Mouse (Mus musculus): ENCODE measurements around the gene Fgfr2. TPM values are rescaled to one million over a fixed set of nuclear protein-coding genes. Genes with fewer than 3 reads are reported as not detected.

Gene Fgfr2
- polyA plus RNA-seq, 1 experiment from 2014 or later, result 137 TPM

- WGBS, result 77% methylated on average over 5 of the region's 5 CpGs
- Histone ChIP-seq H3K4me2 (replicated peaks) (no peak overlapping the region), H3K4me3 (replicated peaks) (no peak overlapping the region), H3K9me3 (replicated peaks) (peaks cover 5% of the 10 kb centered on the region; the same call in 1 of the 2 replicates), H3K27ac (replicated peaks) (no peak overlapping the region), H3K36me3 (no peaks in the 10 kb centered on the region), H3K9ac (no peak overlapping the region), H3K4me1 (no peaks in the 10 kb centered on the region), H3K27me3 (no peaks in the 10 kb centered on the region)
- ATAC-seq (ENCODE audit: insufficient number of reproducible peaks, low FRiP score, low TSS enrichment, low read depth), result no peak
Measured at GRCm38 (mm10) chr7:131004071-131004470, 2119.1 kb downstream of the Fgfr2 start.

GRCm38 (mm10) chr7:131001976-131002726, 2121.0 kb downstream of the Fgfr2 start:
- Histone ChIP-seq H3K27me3 (no peaks in the 10 kb centered on the region), H3K9ac (no peak overlapping the region), H3K4me3 (replicated peaks) (no peak overlapping the region), H3K36me3 (no peaks in the 10 kb centered on the region), H3K4me2 (replicated peaks) (no peak overlapping the region), H3K9me3 (replicated peaks) (peaks cover 5% of the 10 kb centered on the region; the same call in 1 of the 2 replicates), H3K4me1 (no peaks in the 10 kb centered on the region), H3K27ac (replicated peaks) (no peak overlapping the region)
- WGBS, result 87% methylated on average over 12 of the region's 12 CpGs
- no peak for ATAC-seq (ENCODE audit: insufficient number of reproducible peaks, low FRiP score, low TSS enrichment, low read depth)

DNA sequence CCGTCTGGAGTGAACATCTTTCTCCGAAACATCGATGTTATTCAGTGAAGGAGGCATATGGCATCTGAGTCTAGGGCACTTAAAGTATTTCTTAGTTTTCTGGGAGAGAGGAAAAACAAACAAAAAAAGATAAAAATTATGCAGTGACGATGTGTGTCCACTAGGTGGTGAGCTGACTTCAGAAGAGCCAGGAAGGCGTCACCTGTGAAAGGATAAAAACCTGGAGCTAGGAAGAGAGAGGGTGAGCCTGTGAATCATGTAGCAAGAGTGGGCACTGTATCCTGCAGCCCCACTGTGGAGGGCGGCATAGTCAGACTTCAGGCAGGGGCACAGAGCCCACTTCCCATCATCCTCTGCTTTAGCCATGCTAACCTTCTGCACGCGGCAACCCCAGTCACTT, 2129.2 kb downstream of the Fgfr2 start:
- H3K27ac ChIP-seq (replicated peaks), result no peak overlapping the region
- H3K4me2 ChIP-seq (replicated peaks), result no peak overlapping the region
- no peaks in the 10 kb centered on the region for H3K36me3 ChIP-seq
- H3K4me3 ChIP-seq (replicated peaks), result no peak overlapping the region
- H3K9ac ChIP-seq, result no peak overlapping the region
- 53% methylated on average over 8 of the region's 8 CpGs for WGBS
- H3K9me3 ChIP-seq (replicated peaks), result no peaks in the 10 kb centered on the region
- ATAC-seq (ENCODE audit: insufficient number of reproducible peaks, low FRiP score, low TSS enrichment, low read depth), result no peak
- H3K4me1 ChIP-seq, result no peaks in the 10 kb centered on the region
- H3K27me3 ChIP-seq, result no peaks in the 10 kb centered on the region

DNA sequence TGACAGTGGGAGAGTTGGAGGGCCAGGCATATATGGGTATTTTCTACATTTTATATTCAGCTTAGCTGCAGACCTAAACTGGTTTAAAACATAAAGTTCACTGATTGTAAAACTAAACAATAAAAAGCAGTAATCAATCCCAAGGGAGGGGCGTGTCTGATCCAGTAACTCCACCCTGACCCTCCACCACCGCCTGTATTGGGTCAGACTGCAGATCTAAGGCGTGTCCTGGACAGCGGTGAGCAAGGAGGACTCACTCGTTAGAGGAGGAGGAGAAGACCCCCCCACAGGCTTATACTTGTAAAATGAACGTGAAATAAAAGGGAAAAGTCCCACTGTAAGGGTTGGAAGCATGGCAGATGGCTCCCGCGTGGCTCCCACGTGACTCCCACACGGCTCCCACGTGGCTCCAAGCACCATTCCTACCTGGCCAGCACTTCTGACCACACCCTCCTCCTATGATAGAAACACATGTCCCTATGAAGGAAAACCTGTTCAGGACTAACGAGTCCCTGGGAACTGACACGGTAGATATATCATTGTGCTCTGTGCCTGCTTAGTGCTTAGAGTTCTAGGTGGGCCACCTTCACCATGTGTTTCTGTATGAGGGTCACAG, 2131.9 kb downstream of the Fgfr2 start:
- Histone ChIP-seq H3K9ac (no peak overlapping the region), H3K4me1 (peaks cover 12% of the 10 kb centered on the region), H3K9me3 (replicated peaks) (no peaks in the 10 kb centered on the region), H3K4me3 (replicated peaks) (no peak overlapping the region), H3K27me3 (no peaks in the 10 kb centered on the region), H3K27ac (replicated peaks) (no peak overlapping the region), H3K4me2 (replicated peaks) (no peak overlapping the region), H3K36me3 (no peaks in the 10 kb centered on the region)
- no peak; the same call in 1 of the 2 replicates for ATAC-seq (ENCODE audit: insufficient number of reproducible peaks, low FRiP score, low TSS enrichment, low read depth)
- 82% methylated on average over 13 of the region's 13 CpGs for whole genome bisulfite sequencing

DNA sequence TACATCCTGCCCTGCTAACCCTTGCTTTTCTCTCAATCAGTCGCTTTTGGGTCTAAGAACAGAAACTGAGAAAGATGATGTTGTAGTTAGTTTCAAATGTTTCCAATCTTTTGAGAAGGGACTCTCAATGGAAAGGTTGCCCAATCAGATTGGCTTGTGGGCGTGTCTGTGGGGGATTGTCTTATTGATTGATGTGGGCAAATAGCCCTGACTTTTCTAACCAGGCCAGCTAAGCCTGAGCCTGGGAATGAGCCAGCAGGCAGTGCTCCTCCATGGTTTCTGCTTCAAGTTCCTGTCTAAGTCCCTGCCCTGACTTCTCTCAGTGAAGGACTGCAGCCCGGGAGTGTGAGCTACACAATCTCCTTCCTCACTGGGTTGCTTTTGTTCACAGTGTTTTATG, 2133.8 kb downstream of the Fgfr2 start:
- no peak overlapping the region for H3K9ac ChIP-seq
- no peak overlapping the region for H3K4me2 ChIP-seq (replicated peaks)
- no peak for ATAC-seq (ENCODE audit: insufficient number of reproducible peaks, low FRiP score, low TSS enrichment, low read depth)
- H3K9me3 ChIP-seq (replicated peaks), result no peaks in the 10 kb centered on the region
- no peaks in the 10 kb centered on the region; the same call in 1 of the 2 replicates for H3K36me3 ChIP-seq
- H3K27me3 ChIP-seq, result no peaks in the 10 kb centered on the region
- 65% methylated on average over 3 of the region's 3 CpGs for WGBS
- H3K4me1 ChIP-seq, result peaks cover 17% of the 10 kb centered on the region
- H3K4me3 ChIP-seq (replicated peaks), result no peak overlapping the region
- no peak overlapping the region for H3K27ac ChIP-seq (replicated peaks)

DNA sequence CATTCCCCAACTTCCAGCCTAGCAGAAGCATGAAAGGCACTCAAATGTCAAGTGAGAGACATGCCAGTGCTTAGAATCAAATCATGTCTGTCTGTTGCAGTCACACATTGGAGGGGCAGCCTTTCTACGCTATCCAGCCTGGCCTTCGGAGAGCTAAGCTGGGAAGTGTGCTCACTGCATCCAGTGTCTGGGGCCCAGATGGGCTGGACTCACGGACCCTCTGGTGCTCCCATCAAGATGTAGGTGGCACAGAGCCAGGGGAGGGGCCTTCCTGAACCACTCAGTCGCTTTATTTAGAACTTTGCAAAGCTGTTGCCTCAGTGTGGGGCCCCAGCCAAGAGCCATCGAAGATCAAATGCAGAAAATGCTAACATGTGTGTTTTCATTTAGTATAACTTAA, 2135.0 kb downstream of the Fgfr2 start:
- no peak overlapping the region for H3K4me2 ChIP-seq (replicated peaks)
- no peaks in the 10 kb centered on the region; the same call in 1 of the 2 replicates for H3K36me3 ChIP-seq
- H3K4me1 ChIP-seq, result peaks cover 22% of the 10 kb centered on the region
- no peaks in the 10 kb centered on the region for H3K27me3 ChIP-seq
- ATAC-seq (ENCODE audit: insufficient number of reproducible peaks, low FRiP score, low TSS enrichment, low read depth), result 0 out of 2 replicates have a peak, but pooled peaks have one; percentile 51
- H3K9me3 ChIP-seq (replicated peaks), result no peaks in the 10 kb centered on the region
- no peak overlapping the region for H3K9ac ChIP-seq
- WGBS, result 29% methylated on average over 5 of the region's 5 CpGs
- H3K27ac ChIP-seq (replicated peaks), result peak overlapping the region; percentile 30; the same call in 1 of the 2 replicates
- H3K4me3 ChIP-seq (replicated peaks), result no peak overlapping the region

DNA sequence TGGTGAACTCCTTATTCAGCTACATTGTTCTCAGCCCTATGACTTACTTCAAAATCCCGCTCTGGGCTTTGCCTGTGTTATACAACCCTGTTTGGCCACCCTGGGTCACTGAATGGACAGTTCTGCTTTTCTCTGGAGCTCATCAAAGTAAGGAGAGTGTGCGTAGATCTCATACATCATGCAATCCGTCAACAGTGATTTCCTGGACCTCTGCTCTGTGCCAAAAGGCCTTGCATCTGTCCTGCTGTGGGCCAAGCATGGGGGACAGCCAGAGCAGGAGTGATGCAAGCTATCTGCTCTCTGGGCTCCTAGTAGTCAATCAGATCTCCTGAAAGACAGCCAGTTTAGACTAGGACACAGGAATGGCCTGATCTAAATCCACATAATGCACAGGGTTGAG, 2137.4 kb downstream of the Fgfr2 start:
- Histone ChIP-seq H3K4me2 (replicated peaks) (no peak overlapping the region), H3K9ac (no peak overlapping the region), H3K36me3 (no peaks in the 10 kb centered on the region; the same call in 1 of the 2 replicates), H3K4me3 (replicated peaks) (no peak overlapping the region), H3K9me3 (replicated peaks) (no peaks in the 10 kb centered on the region), H3K4me1 (peaks cover 29% of the 10 kb centered on the region), H3K27me3 (no peaks in the 10 kb centered on the region), H3K27ac (replicated peaks) (no peak overlapping the region)
- WGBS, result 84% methylated on average over 3 of the region's 3 CpGs
- no peak for ATAC-seq (ENCODE audit: insufficient number of reproducible peaks, low FRiP score, low TSS enrichment, low read depth)

DNA sequence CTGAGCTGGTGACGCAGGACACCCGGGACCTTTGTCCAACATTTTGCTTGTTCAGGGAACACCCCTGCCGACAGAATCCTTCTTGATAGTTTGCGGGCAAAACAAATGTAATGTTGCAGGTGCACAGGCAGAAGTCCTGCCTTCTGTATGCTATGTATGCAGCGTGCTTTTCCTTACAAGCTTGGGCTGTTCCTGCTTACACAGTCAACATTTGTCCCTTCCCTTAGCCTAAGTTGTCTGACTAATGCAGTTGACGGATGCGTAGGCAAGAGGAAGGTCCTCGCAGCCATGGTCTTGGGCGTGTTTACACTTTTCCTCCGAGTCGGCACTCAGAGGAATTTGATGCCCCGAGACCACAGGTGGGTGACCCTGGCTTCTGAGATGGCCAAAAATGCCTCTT, 2138.0 kb downstream of the Fgfr2 start:
- no peak overlapping the region for H3K27ac ChIP-seq (replicated peaks)
- H3K4me3 ChIP-seq (replicated peaks), result no peak overlapping the region
- no peaks in the 10 kb centered on the region; the same call in 1 of the 2 replicates for H3K36me3 ChIP-seq
- H3K4me1 ChIP-seq, result peaks cover 29% of the 10 kb centered on the region
- WGBS, result 85% methylated on average over 12 of the region's 12 CpGs
- no peak for ATAC-seq (ENCODE audit: insufficient number of reproducible peaks, low FRiP score, low TSS enrichment, low read depth)
- H3K9ac ChIP-seq, result no peak overlapping the region
- no peaks in the 10 kb centered on the region for H3K9me3 ChIP-seq (replicated peaks)
- no peaks in the 10 kb centered on the region for H3K27me3 ChIP-seq
- H3K4me2 ChIP-seq (replicated peaks), result no peak overlapping the region

DNA sequence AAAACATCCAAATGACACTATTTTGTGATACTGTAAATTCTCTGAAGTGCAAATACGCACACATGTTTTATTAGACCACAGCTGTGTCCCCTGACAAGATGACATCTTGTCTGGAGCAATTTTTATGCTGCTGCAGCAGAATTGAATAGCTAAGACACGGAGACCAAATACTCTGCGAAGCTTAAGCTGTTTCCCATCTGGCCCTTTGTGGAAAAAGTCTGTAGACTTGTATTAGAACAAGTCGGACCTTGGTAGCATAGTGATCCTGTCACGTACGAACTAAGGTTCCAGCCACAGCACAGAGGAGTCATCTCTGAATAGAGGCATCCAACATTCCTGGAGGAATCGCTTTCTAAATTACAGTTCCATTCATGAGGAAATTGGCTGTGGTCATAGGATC, 2138.9 kb downstream of the Fgfr2 start:
- no peaks in the 10 kb centered on the region for H3K27me3 ChIP-seq
- H3K27ac ChIP-seq (replicated peaks), result no peak overlapping the region
- H3K4me1 ChIP-seq, result peaks cover 29% of the 10 kb centered on the region
- H3K9me3 ChIP-seq (replicated peaks), result no peaks in the 10 kb centered on the region
- ATAC-seq (ENCODE audit: insufficient number of reproducible peaks, low FRiP score, low TSS enrichment, low read depth), result no peak
- no peak overlapping the region for H3K4me2 ChIP-seq (replicated peaks)
- H3K36me3 ChIP-seq, result no peaks in the 10 kb centered on the region; the same call in 1 of the 2 replicates
- no peak overlapping the region for H3K9ac ChIP-seq
- WGBS, result 61% methylated on average over 7 of the region's 7 CpGs
- no peak overlapping the region for H3K4me3 ChIP-seq (replicated peaks)

- H3K9ac ChIP-seq, result no peak overlapping the region
- ATAC-seq (ENCODE audit: insufficient number of reproducible peaks, low FRiP score, low TSS enrichment, low read depth), result no peak
- H3K27ac ChIP-seq (replicated peaks), result peak overlapping the region; percentile 48; the same call in 1 of the 2 replicates
- H3K36me3 ChIP-seq, result no peaks in the 10 kb centered on the region; the same call in 1 of the 2 replicates
- H3K27me3 ChIP-seq, result no peaks in the 10 kb centered on the region
- no peak overlapping the region for H3K4me3 ChIP-seq (replicated peaks)
- WGBS, result 54% methylated on average over 3 of the region's 3 CpGs
- H3K4me2 ChIP-seq (replicated peaks), result no peak overlapping the region
- H3K9me3 ChIP-seq (replicated peaks), result no peaks in the 10 kb centered on the region
- H3K4me1 ChIP-seq, result peaks cover 24% of the 10 kb centered on the region
Measured at GRCm38 (mm10) chr7:130982881-130983280, 2140.3 kb downstream of the Fgfr2 start.

DNA sequence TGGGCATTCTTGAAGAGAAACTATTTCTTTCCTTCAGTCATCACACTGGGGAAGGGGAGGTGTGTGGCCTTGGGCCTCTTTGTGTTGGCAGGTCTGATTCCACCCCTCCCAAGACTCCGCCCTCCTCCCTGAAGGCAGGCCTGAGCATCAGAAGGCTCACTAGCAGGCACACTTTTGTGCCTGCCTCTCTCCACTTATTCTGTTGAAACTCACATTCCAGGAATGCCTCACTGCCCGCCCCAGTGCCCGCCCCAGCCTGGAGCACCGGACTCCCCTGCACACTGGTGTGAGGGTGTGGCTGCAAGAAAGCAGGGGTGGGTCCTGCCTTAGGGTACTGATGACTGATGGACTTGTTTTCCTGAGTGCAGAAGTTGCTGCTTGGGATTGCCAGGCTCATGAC, 2140.8 kb downstream of the Fgfr2 start:
- peak; percentile 73 for ATAC-seq (ENCODE audit: insufficient number of reproducible peaks, low FRiP score, low TSS enrichment, low read depth)

More for the DNA sequence above, 2140.8 kb downstream of the Fgfr2 start:
- WGBS, result 21% methylated on average over 4 of the region's 4 CpGs
- Histone ChIP-seq H3K4me1 (peaks cover 26% of the 10 kb centered on the region), H3K27me3 (no peaks in the 10 kb centered on the region), H3K9ac (no peak overlapping the region), H3K27ac (replicated peaks) (peak overlapping the region; percentile 31), H3K4me2 (replicated peaks) (no peak overlapping the region), H3K36me3 (no peaks in the 10 kb centered on the region; the same call in 1 of the 2 replicates), H3K9me3 (replicated peaks) (no peaks in the 10 kb centered on the region), H3K4me3 (replicated peaks) (no peak overlapping the region)

All from embryonic facial prominence, embryonic 15.5 days (tissue).